Mouse (Mus musculus) olfactory bulb, adult 2 months (tissue): ENCODE data around the gene Bcl2l14.

ENCODE experiments used
- CTCF ChIP-seq: fragments of 200-500 bp; IDR thresholded peaks from 2 replicates; pipeline ENCODE4 v1.5.1; 2012; ENCODE audit warnings: low read depth, mild to moderate bottlenecking, low read length, moderate library complexity; ENCODE audit not compliant: insufficient read depth
- POLR2A ChIP-seq: fragments of 200-500 bp; IDR thresholded peaks from 2 replicates; pipeline ENCODE4 v1.6.1; 2012; ENCODE audit warnings: mild to moderate bottlenecking, low read depth, low read length, moderate library complexity; ENCODE audit not compliant: insufficient read depth

DNA sequence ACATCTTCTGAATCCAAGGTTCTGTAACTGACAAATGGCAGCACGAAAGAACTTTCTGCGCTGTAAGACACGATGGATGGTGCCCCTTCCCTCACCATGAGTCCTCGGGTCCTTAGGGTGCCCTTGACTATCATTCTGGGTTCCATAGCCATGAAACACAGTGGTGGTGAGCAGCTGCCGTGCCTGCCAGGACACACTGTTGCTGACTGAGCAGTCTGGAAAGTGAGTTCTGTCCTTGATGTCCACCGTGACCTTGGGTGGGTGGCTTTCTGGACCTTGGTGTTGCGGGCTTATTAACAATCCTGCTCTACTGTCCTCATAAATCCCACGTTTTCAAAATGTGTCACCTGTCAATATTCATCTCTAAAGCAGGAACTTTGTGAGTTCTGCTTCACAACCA, 6.2 kb upstream of the Bcl2l14 start:
- TF ChIP-seq CTCF = no peak
- no peak for TF ChIP-seq POLR2A
